Mouse (Mus musculus) monocyte, adult 2 months (primary cell): ENCODE measurements around the gene Simc1.
"Not testable (repeated sequence)": the region's sequence is repeated elsewhere in the genome, so short reads cannot be mapped to it uniquely, and the experiment has no call there.

Experiments used
- DNase-seq, 2 experiments: peaks; one replicate each; pipeline ENCODE4 v3.0.0; 2022; ENCODE audit warnings: low spot score in 2 of 2, low read depth in 1 of 2

The Simc1 gene

DNA sequence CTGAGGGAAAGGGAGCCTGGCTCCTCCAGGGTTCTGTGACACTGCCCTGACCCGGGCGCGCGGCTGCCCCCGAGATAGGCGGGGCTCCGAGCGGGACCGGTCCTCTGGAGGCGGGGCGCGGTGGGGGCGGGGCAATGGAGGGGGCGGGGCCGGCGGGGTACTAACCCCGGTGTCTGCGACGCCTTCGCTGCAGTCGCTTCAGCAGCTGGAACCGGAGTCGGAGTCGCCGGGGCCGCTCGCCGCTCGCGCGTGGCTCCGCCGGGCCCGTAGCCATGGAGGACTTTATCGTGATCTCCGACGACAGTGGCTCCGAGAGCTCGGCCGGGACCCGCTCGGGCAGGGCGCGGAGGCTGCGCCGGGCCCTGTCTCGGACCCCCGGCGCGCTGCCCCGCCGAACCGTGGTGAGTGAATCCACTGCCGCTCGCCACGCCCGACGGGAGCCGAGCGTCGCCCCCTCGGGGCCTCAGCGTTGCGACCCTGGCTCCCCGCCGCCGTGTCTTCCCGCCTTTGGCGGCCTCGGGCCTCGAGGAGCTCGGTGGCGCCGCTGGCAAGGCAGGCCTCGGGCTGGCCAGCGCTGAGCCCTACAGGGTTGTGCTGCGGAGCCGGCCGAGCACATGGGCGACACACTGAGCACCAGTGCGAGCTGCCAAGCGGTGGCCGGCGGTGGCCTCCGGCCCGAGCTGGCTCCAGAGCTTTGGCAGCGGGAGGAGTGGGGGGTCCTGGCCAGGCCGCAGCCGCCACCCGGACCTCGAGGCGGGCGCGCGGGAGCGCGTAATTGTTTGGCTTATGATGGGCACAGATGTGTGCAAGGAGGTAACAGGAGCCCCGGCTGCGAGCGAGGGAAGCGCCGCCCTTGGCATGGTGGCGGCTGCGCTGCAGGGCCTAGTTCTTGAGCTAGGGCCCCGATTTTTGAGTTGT, at the start of gene Simc1:
Simc1 (plus strand) TSS at position 176 of the 918 bp plus-strand sequence.
- DNase-seq, result peak; percentile 6 to 43

DNA sequence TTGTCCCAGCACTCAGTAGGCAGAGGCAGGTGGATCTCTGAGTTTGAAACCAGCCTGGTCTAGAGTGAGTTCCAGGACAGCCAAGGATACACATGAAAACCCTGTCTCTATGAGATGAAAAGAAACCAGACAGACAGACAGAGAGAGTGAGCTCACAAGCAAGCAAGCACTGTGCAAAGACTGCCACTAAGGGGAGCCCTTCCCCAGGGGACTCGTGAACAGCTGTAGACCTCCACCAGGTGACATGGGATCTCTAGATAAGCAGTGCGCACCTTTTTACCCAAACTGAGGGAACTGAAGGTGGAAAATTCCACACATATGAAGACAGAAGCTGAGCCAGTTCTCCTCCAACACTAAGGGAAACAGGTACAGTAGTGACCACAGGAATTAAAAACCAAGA, 46.5 kb upstream of the Simc1 start:
- DNase-seq, result no peak

DNA sequence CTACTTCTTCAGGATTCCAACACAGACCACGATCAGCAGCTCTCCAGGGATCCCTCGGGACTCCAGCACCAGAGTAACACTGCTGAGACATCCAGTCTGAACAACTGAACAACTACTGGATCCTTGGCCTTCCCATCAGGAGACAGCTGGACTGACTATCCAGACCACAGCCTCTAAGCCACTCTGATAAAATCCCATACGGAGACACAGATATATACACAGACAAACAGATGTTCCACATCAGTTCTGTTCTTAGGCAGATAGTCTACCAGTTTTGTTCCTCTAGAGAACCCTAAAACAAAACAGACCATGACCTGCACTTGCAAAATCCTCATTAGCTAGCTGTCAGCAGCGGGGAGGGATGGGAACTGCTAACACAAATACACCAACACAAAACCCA, 44.3 kb upstream of the Simc1 start:
- no peak for DNase-seq

DNA sequence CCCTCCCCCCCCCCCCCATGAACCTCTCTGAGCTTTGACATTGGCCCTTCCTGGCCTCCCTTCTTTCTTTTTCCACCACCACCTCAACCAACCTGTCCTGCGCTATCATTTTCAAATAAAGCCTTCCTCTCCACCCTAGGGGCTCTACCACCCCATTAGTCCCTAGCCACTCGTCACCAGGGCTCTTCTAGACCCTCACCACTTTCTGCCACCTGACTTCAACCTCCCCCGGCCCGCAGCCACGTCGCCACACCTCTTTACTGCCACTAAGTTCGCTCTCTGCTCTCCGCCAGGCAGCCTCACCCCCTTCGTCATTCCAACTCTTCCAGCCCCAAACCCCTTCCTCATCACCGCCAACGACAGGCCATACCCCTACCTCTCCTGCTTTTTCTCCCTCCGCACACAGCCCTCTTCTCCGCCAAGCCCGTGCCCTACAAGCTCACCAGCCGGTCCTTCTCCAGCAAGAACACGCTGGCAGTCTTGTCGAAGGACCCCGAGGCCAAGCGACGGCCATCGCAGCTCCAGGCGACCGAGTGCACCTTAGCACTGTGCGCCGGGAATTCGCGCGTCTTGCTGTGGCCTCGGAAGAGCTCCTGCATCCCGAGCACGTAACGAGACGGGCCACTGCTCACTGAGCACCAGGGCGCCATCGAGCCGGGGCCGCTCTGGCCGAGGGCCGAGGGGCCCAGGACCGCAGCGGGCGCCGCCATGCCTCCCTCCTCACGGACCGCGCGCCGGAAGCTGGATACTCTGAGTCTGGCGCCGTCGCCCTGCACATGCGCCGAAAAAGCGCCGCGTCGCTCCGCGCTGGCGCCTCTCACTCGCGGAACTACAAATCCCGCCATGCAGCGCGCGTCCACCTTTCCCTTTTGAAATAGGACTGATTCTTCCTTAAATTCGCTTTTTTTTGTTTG, 35.2 kb upstream of the Simc1 start, which contains the start of gene Thoc3:
Thoc3 (minus strand) TSS at position 752 of the 914 bp plus-strand sequence.
- DNase-seq, result peak; percentile 63 to 81

DNA sequence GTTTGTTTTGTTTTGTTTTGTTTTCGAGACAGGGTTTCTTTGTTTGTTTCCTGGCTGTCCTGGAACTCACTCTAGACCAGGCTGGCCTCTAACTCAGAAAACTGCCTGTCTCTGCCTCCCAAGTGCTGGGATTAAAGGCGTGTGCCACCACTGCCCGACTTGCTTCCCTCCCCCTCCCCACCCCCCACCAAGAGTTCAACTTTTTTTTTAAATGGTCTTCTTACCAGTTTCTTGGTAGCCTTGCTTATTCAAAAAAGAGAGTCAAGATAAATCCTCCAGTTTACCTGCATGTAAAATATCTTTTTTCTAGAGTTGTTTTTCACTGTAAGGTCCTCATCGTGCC, 34.6 kb upstream of the Simc1 start:
- no peak for DNase-seq

DNA sequence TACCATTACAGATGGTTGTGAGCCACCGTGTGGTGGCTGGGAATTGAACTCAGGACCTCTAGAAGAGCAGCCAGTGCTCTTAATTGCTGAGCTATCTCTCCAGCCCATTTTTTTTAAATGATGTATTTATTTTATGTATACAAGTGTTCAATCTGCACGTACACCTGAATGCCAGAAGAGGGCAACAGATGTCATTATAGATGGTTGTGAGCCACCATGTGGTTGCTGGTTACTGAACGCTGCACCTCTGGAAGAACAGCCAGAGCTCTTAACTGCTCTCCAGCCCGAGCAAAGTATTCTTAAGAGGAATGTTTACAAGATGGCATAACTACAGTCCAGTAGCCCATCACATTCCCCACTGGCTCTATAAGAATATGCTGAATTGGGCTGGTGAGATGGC, 31.6 kb upstream of the Simc1 start:
- DNase-seq, result no peak

DNA sequence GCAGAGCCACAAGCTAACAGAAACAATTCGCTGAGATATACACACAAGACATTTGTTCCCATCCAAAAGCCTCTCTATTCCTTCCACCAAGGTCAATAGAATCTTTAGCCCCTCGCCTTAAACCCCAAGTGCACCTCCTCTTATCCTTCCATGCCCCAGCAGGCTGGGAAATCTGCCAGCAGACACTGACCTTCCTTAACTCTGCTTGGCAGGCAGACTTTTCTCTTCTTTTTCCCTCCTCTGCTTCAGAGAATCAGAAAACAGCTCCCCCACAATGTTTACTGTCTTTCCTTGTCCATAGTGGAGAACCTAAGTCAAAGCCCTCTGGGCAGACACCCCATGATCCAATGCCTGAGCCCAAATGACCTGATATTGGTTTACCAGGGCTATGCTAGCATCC, 28.6 kb upstream of the Simc1 start:
- DNase-seq, result no peak

DNA sequence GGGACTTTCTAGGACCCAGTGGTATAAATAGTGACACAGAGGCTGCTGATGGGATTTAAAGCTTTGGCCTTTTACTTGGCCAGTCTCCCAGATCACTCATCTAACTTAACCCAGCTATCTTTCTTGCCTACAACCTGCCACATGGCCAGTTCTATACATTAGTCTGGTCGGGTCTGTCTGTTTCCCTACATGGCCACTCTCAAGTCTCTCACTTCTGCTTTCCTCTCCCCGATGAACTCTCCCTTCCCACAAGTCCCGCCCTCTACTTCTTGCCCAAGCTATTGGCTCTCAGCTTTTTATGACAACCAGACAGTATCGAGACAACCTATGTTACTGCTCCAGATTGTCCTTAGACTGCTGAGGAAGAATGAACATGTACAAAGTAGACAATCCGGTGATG, 27.9 kb upstream of the Simc1 start:
- peak; percentile 40 to 49 for DNase-seq

DNA sequence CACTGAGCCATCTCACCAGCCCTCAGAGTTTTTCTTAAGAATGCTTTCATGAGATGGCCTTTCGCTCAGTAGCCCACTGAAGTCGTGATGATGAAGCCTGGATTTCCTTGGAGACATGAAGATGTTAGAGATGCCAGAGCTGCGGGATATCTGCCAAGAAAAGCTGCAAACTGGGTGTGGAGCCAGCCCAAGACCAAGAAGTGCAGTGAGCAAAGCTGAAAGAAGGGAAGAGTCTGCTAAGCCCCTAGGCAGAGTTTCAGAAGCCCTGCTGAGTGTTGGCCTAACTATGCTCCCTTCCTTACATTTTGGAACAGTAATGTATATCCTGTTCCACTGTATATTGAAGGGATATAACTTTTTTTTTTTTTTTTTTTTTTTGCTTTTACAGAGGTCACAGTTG, 24.3 kb upstream of the Simc1 start:
- DNase-seq, result no peak

DNA sequence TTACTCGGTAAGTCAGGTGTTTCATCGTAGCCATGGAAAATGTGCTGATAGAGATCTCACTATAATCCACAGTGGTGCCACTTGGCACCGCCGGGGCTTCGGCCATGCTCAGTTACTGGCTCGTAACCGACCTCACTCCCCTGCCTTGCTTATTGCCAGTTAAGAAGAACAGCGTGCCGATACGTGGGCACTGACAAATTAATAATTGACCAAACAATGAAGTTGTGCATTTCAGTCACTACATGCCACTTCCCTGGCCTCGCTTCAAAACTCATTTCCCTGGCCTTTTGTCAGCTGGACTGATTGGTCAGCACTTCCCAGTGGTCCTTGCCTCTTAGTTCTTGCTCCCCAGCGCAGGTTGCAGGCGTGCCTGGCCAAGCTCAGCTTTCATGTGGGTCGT, 22.1 kb upstream of the Simc1 start:
- no peak for DNase-seq

DNA sequence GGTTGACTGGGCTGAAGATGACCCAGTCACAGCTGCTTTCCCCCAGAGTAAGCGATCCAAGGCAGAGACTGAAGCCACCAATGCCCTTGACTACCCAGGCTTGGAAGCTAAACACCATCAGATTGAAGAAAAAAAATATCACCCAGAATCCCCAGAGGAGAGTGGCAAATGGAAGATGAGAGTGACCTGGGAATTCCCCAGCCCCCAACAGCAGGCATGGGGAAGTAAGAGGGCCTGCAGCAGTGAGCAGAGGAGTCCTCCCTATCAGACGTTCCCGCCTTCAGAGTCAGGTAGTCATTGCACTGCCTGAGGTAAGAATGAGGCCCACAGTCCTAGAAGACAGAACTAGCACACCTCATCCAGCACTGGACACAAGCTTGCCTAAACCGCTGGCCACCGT, 13.2 kb upstream of the Simc1 start:
- no peak for DNase-seq

DNA sequence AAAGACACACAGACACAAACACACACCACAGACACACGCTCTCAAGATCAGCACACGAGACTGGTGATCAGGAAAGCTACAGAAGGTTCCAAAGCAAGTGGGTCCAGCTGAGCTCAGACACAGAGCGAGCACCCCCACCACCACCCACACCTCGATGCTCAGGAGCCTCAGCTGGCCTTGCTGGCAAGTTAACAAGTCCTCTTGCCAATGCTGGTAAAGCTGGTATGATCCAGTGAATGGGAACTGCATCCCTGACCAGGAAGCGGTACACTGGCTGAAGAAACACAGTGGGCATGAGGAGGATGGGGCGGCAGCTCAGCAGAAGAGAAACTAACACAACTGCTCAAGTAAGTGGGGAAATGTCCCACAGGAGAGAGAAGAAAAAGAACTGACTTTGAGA, 12.2 kb upstream of the Simc1 start:
- no peak for DNase-seq

DNA sequence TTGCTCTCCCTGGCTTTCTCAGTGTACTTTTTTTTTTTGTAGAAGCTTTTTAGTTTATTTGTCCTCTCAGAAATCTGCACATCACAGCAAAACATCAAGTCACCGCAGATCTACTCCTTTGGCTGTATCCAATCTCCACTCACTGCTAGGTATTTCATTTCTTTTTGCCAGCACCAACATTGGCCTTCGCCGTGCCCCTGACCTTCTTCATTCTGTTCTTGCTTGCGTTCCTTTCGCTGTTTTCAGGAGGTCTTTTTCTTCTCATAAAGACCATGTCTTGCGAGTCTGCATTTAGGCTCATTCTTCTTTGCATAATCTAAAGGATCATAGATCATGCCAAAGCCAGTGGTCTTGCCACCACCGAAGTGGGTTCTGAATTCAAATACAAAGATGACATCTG, 4.0 kb upstream of the Simc1 start:
- not testable (repeated sequence) for DNase-seq

DNA sequence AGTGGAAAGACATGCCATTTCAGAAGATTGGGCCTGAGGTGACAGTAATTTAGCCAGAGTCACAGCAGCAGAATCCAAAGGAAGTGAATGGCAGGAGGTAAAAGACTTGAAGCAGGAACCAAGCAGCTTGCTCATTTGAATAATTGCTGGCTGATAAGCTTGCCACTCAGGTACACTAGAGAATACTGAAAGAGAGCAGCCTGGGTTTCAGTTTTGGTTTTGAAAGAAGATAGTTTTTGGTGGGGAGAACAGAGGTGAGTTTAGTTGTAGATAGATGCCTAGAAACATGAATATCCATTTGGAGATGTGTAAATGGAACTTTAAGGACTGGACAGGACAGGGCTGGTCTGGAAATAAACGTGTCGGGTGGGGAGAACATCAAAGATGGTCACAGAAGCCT, 2.2 kb upstream of the Simc1 start:
- no peak for DNase-seq

DNA sequence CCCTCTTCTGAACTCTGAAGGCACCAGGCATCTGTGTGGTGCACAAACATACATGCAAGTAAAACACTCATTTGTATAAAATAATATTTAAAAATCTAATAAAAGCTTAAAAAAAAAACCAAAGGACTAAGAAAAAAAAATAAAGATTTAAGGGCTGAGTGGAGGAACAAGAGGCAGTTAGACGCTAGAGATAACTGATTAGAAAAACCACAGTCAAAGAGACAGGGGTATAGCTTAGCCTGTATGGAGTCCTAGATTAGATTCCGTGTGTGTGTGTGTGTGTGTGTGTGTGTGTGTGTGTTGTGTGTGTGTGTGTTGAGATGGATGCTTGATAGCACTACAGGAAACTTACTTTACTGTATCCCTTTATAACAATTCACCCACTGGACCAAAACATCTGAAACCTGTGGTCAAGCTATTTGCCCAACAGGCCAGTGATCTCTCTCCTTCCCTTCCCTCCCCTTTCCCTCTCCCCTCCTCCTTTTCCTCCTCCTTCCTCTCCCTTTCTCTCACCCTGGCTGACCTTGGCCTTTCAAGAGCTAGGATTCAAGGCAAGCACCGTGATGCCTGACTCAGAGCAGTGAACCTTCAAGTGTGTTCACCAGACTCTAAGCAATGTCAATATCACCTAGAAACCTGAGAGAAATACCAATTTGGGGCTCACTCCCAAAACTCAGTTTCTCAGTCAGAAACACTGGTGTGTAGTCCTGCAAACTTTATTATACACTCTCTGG, 1.5 kb upstream of the Simc1 start:
- DNase-seq, result no peak

DNA sequence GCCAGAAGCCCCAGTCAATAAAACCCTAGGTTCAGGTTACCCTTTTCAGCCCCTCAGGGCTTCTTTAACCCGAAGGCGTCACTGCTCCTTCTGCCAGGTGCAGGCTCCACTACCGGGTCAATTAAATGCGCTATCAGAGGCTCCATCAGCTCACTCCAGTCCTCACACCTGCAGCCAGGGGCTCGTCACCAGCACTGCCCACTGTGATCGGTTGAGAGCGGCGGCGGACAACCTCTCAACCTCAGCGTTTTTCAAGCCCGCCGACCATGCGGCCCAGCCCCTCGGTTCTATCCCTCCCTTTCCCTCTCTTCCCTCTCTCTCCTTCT, 338 bp upstream of the Simc1 start:
- no peak for DNase-seq

DNA sequence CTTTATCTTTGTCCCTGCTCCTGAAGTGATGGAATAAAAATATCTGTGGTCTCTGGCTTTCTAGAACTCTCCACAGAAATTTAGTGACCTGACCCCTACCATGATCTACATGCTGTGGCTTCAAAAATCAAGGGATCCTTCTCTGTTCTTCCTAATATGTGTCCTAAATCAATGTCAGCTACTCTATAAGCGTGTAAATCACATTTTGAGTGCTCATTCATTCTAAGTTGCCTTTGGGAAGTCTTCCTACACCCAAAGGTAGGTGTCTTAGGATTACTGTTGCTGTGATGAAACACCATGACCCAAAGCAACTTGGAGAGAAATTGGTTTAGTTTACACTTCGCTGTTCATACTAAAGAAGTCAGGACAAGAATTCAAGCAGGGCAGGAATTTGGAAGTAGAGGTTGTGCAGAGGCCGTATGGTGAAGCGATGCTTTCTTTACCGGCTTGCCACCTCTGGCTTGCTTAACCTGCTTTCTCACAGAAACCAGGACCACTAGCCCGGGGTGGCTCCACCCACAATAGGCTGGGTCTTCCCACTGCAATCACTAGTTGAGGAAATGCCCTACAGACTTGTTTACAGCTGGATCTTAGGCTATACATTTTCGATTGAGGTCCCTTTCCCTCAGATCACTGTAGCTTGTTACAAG, 1.2 kb downstream of the Simc1 start:
- no peak for DNase-seq

DNA sequence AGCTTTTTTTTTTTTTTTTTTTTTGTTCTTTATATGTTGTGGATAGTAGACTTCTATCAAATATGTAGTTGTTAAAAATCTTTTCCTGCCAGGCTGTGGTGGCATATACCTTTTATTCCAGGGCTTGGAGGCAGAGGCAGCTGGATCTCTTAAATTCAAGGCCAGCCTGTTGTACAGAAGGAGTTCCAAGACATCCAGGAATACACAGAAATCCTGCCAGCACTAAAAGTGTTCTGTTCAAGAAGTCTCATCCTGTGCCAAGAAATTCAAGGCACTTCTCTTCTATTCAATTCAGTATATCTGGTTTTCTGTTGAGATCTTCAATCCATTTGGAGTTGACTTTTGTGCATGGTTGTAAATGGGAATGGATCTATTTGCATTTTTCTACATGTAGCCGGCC, 2.3 kb downstream of the Simc1 start:
- DNase-seq, result no peak

DNA sequence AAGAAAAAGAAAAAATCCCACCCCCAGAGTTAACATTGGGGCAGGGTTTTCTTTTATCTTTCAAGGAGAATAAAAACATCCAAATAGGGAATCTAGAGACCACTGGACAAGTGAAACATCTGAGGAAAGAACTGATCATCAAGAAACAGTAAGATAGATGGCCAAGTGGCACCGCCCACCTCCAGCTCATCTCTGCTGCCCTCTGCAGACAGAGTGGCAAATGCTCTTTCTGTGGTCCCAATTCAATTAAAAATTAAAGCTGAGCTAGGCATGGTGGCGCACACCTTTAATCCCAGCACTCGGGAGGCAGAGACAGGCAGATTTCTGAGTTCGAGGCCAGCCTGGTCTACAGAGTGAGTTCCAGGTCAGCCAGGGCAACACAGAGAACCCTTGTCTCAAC, 16.6 kb downstream of the Simc1 start:
- DNase-seq, result no peak

DNA sequence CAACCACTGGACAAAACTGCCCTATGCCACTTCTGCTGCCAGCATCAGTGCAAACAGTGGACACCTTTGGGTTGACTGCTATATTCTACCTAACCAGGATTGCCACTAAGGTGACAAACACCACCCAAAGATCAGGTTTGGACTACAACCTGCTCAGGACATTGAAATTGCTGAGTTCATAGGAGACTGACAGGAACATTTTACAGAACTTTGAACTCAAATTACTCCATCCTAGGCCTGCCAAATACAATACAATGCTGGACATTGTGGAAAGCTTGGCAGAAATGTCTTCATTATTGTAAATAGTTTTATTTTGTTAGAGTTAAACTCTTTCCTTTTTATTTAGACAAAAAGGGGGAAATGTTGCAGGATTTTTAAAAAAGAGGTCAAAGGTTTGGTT, 17.6 kb downstream of the Simc1 start:
- DNase-seq, result no peak

DNA sequence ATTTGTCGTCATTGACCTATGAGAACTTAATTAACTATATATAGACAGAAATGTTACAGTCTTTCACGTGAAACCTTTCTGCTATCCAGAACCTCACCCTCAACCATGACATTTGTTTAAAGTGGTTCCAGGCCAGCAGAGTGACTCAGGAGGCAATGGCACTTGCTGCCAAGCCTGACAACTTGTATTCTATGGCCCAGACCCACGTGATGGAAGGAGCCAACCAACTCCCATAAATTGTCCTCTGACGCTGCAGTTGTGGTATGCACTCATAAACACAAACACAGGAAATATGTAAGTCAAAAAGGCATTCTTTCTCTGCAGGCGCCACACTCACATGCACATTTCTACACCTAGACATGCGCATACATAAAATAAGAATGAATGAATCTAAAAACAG, 23.6 kb downstream of the Simc1 start:
- no peak for DNase-seq
